Mouse (Mus musculus) urinary bladder, postnatal 36 days (tissue): ENCODE results near the gene Mff.

Source experiments
- DNase-seq, 2 experiments: peaks; one replicate each; pipeline ENCODE4 v3.0.0; 2022; ENCODE audit warnings: low spot score in 2 of 2, mixed read lengths in 1 of 2

The Mff gene

GRCm38 (mm10) chr1:82724339-82725025 is at the start of gene Mff:
Gene Mff, plus strand, starts transcription at chr1:82724890.
- peak; percentile 92 to 93 for DNase-seq

GRCm38 (mm10) chr1:82686328-82686727 is 38.4 kb upstream of the Mff start:
- no peak for DNase-seq

GRCm38 (mm10) chr1:82686866-82687265 is 37.8 kb upstream of the Mff start:
- no peak for DNase-seq

- no peak for DNase-seq
Measured at GRCm38 (mm10) chr1:82687931-82688330, 36.8 kb upstream of the Mff start.

GRCm38 (mm10) chr1:82695915-82696314 is 28.8 kb upstream of the Mff start:
- no peak for DNase-seq

- DNase-seq, result no peak
Measured at GRCm38 (mm10) chr1:82717816-82718512, 6.7 kb upstream of the Mff start.

GRCm38 (mm10) chr1:82725026-82725874 is 560 bp downstream of the Mff start:
- no peak for DNase-seq

- DNase-seq, result no peak
Measured at GRCm38 (mm10) chr1:82725875-82726185, 1.1 kb downstream of the Mff start.

GRCm38 (mm10) chr1:82726482-82726881 is 1.8 kb downstream of the Mff start:
- DNase-seq, result no peak

GRCm38 (mm10) chr1:82733357-82733756 is 8.7 kb downstream of the Mff start:
- no peak for DNase-seq

GRCm38 (mm10) chr1:82738066-82738465 is 13.4 kb downstream of the Mff start:
- DNase-seq, result no peak

- DNase-seq, result no peak
Measured at GRCm38 (mm10) chr1:82741539-82741938, 16.8 kb downstream of the Mff start.

GRCm38 (mm10) chr1:82743962-82744361 is 19.3 kb downstream of the Mff start:
- DNase-seq, result no peak

- DNase-seq, result no peak
Measured at GRCm38 (mm10) chr1:82746408-82746807, 21.7 kb downstream of the Mff start.

- DNase-seq, result no peak
Measured at GRCm38 (mm10) chr1:82747714-82748452, 23.2 kb downstream of the Mff start.

- DNase-seq, result no peak
Measured at GRCm38 (mm10) chr1:82759520-82759919, 34.8 kb downstream of the Mff start.

- no peak for DNase-seq
Measured at GRCm38 (mm10) chr1:82761454-82762169, 36.9 kb downstream of the Mff start.

GRCm38 (mm10) chr1:82762274-82762673 is 37.6 kb downstream of the Mff start:
- DNase-seq, result no peak

- DNase-seq, result no peak
Measured at GRCm38 (mm10) chr1:82766227-82766626, 41.5 kb downstream of the Mff start.

- no peak for DNase-seq
Measured at GRCm38 (mm10) chr1:82766641-82767040, 42.0 kb downstream of the Mff start.

- no peak for DNase-seq
Measured at GRCm38 (mm10) chr1:82768269-82768668, 43.6 kb downstream of the Mff start, which contains the start of gene Tm4sf20. Gene Tm4sf20, minus strand, starts transcription at chr1:82768461.
